Mouse (Mus musculus) MN1 (cell line): ENCODE results near the gene Tha1.

Experiments used
- DNase-seq: peaks from one replicate; pipeline ENCODE4 v3.0.0-alpha.2; 2016; ENCODE audit warnings: low spot score

The Tha1 gene

GRCm38 (mm10) chr11:117880977-117881358 lies 7.7 kb upstream of the Tha1 start:
- DNase-seq: peak; percentile 16

- DNase-seq: no peak
Observed at GRCm38 (mm10) chr11:117880336-117880976, 7.2 kb upstream of the Tha1 start.

GRCm38 (mm10) chr11:117879676-117880075 lies 6.4 kb upstream of the Tha1 start:
- DNase-seq: peak; percentile 43

- peak; percentile 42 for DNase-seq
Observed at GRCm38 (mm10) chr11:117878892-117879291, 5.6 kb upstream of the Tha1 start.

- peak; percentile 86 for DNase-seq
Observed at GRCm38 (mm10) chr11:117877917-117878745, 4.8 kb upstream of the Tha1 start.

GRCm38 (mm10) chr11:117875681-117876080 lies 2.4 kb upstream of the Tha1 start:
- no peak for DNase-seq

- no peak for DNase-seq
Observed at GRCm38 (mm10) chr11:117874419-117874818, 1.1 kb upstream of the Tha1 start.

GRCm38 (mm10) chr11:117871911-117872584 lies 1.2 kb downstream of the Tha1 start:
- no peak for DNase-seq

GRCm38 (mm10) chr11:117871376-117871775 lies 1.9 kb downstream of the Tha1 start:
- DNase-seq: no peak

GRCm38 (mm10) chr11:117870688-117871365 lies 2.5 kb downstream of the Tha1 start:
- DNase-seq: peak; percentile 79

GRCm38 (mm10) chr11:117865988-117866387 lies 7.3 kb downstream of the Tha1 start:
- DNase-seq: peak; percentile 47

- peak; percentile 52 for DNase-seq
Observed at GRCm38 (mm10) chr11:117864805-117865204, 8.5 kb downstream of the Tha1 start.

- DNase-seq: no peak
Observed at GRCm38 (mm10) chr11:117863174-117863856, 10.0 kb downstream of the Tha1 start.

- DNase-seq: no peak
Observed at GRCm38 (mm10) chr11:117860601-117861000, 12.7 kb downstream of the Tha1 start, which contains the start of gene Tmem235. Gene Tmem235 (plus strand): TSS chr11:117860752.

GRCm38 (mm10) chr11:117858392-117858791 lies 14.9 kb downstream of the Tha1 start:
- no peak for DNase-seq

- no peak for DNase-seq
Observed at GRCm38 (mm10) chr11:117857462-117857861, 15.8 kb downstream of the Tha1 start.

- no peak for DNase-seq
Observed at GRCm38 (mm10) chr11:117855975-117856374, 17.3 kb downstream of the Tha1 start.

- no peak for DNase-seq
Observed at GRCm38 (mm10) chr11:117855360-117855759, 17.9 kb downstream of the Tha1 start.

GRCm38 (mm10) chr11:117854241-117854640 lies 19.0 kb downstream of the Tha1 start:
- no peak for DNase-seq

- DNase-seq: no peak
Observed at GRCm38 (mm10) chr11:117852875-117853274, 20.4 kb downstream of the Tha1 start.

- peak; percentile 96 for DNase-seq
Observed at GRCm38 (mm10) chr11:117848985-117849671, 24.2 kb downstream of the Tha1 start, which contains the start of gene Birc5. Gene Birc5 (plus strand): TSS chr11:117849251.
